Mouse (Mus musculus): ENCODE data around the gene Trip4. TPM values are rescaled to one million over a fixed set of nuclear protein-coding genes. Genes with fewer than 3 reads are reported as not detected.

Trip4 gene
- 16.4 and 18.9 TPM in 2 replicates for polyA plus RNA-seq (2012; ENCODE audit: insufficient read depth, insufficient read length, missing spikeins)

DNA sequence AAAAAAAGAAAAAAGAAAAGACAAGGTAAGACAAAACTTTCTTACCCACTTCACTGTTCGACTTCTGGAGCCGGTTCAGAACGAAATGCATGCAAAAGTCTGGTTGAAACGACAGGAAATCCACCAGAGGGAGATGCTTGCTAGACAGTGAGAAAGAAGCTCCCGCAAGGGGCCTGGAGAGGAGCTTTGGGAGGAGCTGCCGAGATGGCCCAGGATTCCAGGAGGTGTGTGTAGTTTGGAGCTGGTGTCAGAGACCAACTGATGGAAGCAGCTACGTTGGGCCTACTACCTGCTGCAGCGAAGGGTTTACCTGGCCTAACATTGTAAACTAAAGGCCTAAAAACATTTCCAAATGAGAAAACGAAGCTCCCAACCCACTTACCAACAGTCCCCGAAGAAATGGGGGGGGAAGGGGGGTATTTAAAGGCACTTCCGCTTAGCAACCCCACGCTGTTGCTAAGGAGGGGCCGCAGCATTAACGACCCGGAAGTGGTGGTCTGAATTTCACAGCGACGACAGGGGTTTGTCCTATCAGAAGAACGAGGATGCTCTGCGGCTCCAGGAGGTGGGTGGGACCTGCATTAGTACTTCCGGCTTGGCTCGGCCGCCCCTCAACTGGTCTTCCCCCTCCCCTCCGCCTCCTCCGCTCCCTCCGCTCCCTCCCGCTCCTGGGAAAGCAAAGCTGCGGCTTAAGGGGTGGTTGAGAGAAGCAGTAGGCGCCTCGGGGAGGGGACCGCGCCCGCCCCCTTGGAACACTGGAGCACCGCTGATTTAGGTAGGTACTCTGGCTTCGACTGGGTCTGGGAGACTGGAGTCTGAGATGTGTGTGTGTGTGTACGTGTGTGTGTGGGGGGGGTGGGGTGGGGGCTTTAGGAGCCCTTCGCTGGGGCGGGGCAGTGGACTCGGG is at the start of gene Trip4, which contains the start of gene Csnk1g1:
TSS of gene Trip4 (minus strand) at position 401 of the 907 bp plus-strand sequence.
TSS of gene Csnk1g1 (plus strand) at position 531 of the 907 bp plus-strand sequence.
- H3K4me1 ChIP-seq (ENCODE audit: control insufficient read depth, insufficient read depth, insufficient read length, low read length): no peaks in the 10 kb centered on the region
- peak within 1 kb of the TSS; percentile 49 for H3K27ac ChIP-seq (replicated peaks; ENCODE audit: low read depth, low read length)
- H3K4me3 ChIP-seq (ENCODE audit: insufficient read depth, low read depth, low read length): peak within 1 kb of the TSS; percentile 80

DNA sequence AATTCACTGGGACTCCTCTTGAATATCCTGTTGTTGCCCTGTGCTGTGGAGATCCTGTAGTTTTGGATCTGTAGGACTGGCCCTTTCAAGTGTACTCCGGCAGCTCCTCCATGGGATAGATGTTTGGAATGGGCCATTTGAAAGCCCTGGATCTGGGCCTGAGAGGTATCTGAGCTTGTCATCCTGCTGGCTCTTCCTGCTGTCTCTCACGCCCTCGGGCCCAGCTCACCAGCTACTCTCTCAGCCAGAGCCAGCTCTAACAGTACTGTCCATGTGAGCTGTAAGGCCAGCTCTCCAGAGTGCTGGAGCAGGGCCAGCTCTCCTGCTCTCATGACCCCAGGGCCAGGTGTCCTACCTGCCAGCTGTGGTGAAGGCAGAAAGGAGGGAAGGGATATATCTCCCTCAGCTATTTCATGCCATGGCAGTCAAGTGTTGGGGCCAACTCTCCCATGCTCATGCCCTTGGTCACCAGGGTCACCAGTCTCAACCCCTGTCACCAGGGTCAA is 42.5 kb upstream of the Trip4 start:
- Histone ChIP-seq H3K27ac (replicated peaks; ENCODE audit: low read depth, low read length) (no peak overlapping the region), H3K4me3 (ENCODE audit: insufficient read depth, low read depth, low read length) (no peak overlapping the region), H3K4me1 (ENCODE audit: control insufficient read depth, insufficient read depth, insufficient read length, low read length) (no peaks in the 10 kb centered on the region)

DNA sequence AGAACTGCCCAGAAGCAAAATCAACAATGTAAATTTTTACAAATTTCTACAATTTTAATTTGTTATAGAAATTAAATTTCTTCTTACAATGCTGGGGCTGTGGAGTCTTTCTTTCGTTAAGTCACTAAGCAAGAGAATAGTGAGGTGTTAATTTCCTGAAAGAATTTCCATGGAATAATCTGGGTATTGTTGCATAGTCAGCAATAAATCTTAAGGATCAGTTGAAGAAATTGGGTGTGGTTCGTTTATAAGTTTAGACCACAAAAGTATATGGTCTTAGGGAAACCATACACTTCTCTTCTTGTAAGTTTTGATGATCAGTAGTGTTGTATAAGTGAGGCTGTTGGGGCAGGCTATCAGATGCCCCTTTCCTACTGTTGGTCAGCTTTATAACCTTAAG is 29.0 kb upstream of the Trip4 start:
- Histone ChIP-seq H3K4me1 (ENCODE audit: control insufficient read depth, insufficient read depth, insufficient read length, low read length) (no peaks in the 10 kb centered on the region), H3K27ac (replicated peaks; ENCODE audit: low read depth, low read length) (no peak overlapping the region), H3K4me3 (ENCODE audit: insufficient read depth, low read depth, low read length) (no peak overlapping the region)

DNA sequence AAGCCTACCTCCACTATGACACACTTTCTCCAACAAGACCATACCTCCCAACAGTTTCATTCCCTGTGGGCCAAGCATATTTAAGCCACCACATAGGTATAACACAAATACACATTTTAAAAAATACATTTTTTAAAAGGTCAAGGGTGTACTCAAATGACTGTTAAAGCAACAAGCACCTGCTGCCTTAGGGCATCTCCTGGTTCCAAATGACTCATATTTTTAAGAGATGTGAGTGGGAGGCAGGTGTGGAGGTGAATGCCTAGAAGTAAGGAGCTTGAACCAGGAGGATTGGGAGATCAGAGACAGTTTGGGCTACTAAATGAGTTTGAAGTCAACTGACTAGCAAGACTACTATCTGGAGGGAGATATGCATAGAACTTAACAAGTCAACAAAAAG is 21.2 kb upstream of the Trip4 start:
- Histone ChIP-seq H3K4me3 (ENCODE audit: insufficient read depth, low read depth, low read length) (no peak overlapping the region), H3K27ac (replicated peaks; ENCODE audit: low read depth, low read length) (no peak overlapping the region), H3K4me1 (ENCODE audit: control insufficient read depth, insufficient read depth, insufficient read length, low read length) (no peaks in the 10 kb centered on the region; the same call in 1 of the 2 replicates)

DNA sequence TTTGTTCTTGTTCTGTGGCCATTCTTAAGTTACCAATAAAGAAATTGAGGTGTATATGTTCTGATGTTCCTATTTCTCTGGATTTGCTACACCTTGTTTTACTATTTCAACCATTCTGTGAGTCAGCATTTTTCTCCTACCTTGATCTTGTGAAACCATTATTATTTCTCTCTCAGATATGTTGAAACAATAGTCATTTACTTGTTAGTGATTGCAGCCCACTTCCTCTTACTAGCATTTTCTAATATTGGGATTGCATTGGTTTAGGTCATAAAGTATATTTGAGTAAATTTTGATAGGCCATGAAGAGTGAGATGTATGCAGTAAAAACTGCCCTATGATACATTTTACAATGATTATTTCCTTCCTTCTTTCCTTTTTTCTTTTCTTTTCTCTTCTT is 19.9 kb upstream of the Trip4 start:
- Histone ChIP-seq H3K27ac (replicated peaks; ENCODE audit: low read depth, low read length) (no peak overlapping the region), H3K4me3 (ENCODE audit: insufficient read depth, low read depth, low read length) (no peak overlapping the region), H3K4me1 (ENCODE audit: control insufficient read depth, insufficient read depth, insufficient read length, low read length) (no peaks in the 10 kb centered on the region; the same call in 1 of the 2 replicates)

DNA sequence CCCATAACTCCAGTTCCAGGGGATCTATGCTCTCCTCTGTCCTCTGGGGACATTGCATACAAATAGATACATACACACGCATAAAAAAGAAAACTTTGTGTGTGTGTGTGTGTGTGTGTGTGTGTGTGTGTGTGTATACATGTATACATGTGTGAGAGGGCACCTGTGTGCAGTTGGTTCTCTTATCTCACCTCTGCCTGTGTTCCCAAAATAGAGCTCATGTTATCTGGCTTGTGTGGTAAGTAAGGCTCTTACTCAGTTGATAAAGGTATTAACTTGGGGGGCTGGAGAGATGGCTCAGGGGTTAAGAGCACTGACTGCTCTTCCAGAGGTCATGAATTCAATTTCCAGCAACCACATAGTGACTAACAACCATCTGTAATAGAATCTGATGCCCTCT is 8.4 kb upstream of the Trip4 start:
- H3K4me1 ChIP-seq (ENCODE audit: control insufficient read depth, insufficient read depth, insufficient read length, low read length): no peaks in the 10 kb centered on the region
- H3K4me3 ChIP-seq (ENCODE audit: insufficient read depth, low read depth, low read length): no peak overlapping the region
- H3K27ac ChIP-seq (replicated peaks; ENCODE audit: low read depth, low read length): no peak overlapping the region

DNA sequence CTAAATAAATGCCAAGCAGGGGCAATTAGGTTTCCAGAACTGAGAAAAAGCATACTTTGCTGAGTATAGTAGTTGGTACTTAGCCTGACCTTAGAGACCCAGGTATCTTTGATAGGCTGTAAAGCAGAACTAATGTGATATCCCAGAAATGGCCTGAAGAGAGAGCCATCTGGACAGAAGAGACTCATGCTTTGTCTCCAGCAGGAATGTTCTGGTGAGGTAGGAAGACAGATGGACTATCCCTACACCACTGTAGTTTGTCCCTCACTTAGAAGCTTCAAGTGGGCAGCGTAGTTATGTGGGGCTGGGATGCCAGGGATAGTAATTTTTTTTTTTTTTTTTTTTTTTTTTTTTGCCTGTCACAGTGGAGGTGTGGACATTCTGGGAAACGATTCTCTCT is 5.4 kb upstream of the Trip4 start:
- Histone ChIP-seq H3K4me1 (ENCODE audit: control insufficient read depth, insufficient read depth, insufficient read length, low read length) (no peaks in the 10 kb centered on the region), H3K27ac (replicated peaks; ENCODE audit: low read depth, low read length) (no peak overlapping the region), H3K4me3 (ENCODE audit: insufficient read depth, low read depth, low read length) (no peak overlapping the region)

DNA sequence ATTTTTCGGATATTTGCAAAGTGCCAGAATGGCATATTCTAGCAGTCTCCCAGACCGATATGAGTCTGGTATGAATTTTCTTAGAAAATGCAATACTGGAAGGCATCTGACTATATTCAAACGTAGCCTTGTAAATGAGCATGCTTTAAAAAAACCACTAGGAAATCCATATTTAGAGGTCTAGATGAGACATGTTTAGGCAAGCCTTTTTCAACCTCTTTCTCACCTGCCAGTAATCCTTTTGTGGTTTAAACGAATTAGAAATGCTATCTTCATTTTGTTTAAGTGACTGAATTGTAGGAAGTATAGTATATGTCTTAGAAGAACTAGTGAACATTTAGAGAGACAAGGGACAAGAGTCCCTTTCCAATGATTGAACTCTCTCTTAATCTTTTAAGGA is 1.2 kb upstream of the Trip4 start:
- no peaks in the 10 kb centered on the region for H3K4me1 ChIP-seq (ENCODE audit: control insufficient read depth, insufficient read depth, insufficient read length, low read length)
- H3K27ac ChIP-seq (replicated peaks; ENCODE audit: low read depth, low read length): peak overlapping the region; percentile 49; the same call in 1 of the 2 replicates

DNA sequence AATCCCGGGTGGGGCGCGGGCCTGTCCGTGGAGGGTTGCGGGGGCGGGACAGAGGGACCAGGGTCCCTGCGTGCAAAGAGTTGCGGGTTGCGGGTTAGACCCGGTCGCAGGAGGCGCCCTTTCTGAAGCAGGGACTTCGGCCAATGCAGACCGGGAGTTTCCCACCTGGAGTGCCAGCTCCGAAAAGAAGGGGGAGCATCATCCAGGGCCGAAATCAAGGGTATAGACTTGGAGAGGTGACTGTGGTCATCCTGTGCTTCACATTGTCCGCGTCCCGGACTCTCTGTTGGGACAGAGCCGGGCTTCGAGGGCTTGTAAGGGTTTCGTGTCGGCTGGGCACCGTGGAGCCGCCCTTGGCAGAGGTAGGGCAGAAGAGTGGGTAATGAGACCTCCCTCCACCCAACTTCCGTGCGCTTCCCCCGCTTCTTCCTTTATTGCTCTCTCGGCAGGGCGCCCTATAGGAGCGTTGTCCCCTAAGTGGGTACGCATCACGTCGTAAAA is 757 bp upstream of the Trip4 start:
- Histone ChIP-seq H3K27ac (replicated peaks; ENCODE audit: low read depth, low read length) (peak overlapping the region; percentile 49; the same call in 1 of the 2 replicates), H3K4me1 (ENCODE audit: control insufficient read depth, insufficient read depth, insufficient read length, low read length) (no peaks in the 10 kb centered on the region), H3K4me3 (ENCODE audit: insufficient read depth, low read depth, low read length) (peak overlapping the region; percentile 80)

More for the DNA sequence above, 1.2 kb upstream of the Trip4 start:
- peak overlapping the region; percentile 80 for H3K4me3 ChIP-seq (ENCODE audit: insufficient read depth, low read depth, low read length)

DNA sequence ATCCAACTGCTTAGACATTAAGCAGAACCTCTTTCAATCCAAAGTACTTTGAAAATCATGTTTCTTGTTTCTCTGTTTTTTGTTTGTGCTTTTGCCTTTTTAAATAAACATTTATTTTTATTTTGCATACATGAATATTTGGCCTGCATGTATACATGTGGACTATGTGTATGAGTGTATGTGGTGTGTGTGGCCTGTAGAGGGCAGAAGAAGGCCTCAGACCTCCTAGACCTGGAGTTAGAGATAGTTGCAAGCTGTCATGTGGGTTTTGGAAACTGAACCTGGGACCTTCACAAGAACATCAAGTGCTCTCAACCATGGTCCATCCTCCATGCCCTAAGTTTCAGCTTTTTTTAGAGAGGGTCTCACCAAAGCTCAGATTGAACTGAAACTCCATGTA is 5.2 kb downstream of the Trip4 start:
- H3K27ac ChIP-seq (replicated peaks; ENCODE audit: low read depth, low read length): no peak overlapping the region
- H3K4me3 ChIP-seq (ENCODE audit: insufficient read depth, low read depth, low read length): no peak overlapping the region

DNA sequence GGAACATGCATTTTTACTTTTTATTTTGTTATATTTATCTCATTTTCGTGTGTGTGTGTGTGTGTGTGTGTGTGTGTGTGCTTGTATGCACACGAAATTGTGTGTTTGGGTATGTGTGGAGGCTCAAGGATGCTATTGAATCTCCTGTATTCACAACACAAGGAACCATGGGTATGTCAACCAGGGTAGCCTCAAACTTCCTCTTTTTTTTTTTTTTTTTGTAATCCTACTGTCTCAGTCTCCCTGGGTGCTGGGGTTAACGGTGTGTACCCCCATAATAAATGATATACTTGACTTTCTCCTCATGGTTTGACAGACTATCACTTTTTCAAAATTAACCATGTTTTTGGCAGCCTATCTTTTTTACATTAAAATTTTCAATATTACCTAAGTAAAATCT is 5.7 kb downstream of the Trip4 start:
- no peak overlapping the region for H3K4me3 ChIP-seq (ENCODE audit: insufficient read depth, low read depth, low read length)
- no peak overlapping the region for H3K27ac ChIP-seq (replicated peaks; ENCODE audit: low read depth, low read length)
- H3K4me1 ChIP-seq (ENCODE audit: control insufficient read depth, insufficient read depth, insufficient read length, low read length): no peaks in the 10 kb centered on the region

More for the DNA sequence above, 5.2 kb downstream of the Trip4 start:
- no peaks in the 10 kb centered on the region for H3K4me1 ChIP-seq (ENCODE audit: control insufficient read depth, insufficient read depth, insufficient read length, low read length)

DNA sequence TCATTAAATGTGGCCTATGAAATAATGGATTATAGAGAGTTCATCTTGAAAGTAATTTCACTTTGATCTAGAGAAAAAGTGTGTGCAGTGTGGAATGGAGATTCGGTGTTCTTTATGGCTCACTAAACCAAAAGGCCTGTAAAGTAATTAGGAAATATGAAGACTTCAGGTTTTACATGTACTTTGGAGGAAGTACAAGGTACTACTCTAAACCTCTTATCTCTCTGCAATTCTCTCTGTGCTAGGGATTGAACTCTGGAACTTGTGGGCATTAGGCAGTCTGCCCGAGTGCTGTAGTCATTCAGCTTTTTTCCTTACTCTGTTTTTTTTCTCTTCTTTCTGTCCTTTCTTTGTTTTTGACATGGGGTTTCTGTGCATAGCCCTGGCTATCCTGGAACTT is 11.6 kb downstream of the Trip4 start:
- Histone ChIP-seq H3K4me3 (ENCODE audit: insufficient read depth, low read depth, low read length) (no peak overlapping the region), H3K27ac (replicated peaks; ENCODE audit: low read depth, low read length) (no peak overlapping the region), H3K4me1 (ENCODE audit: control insufficient read depth, insufficient read depth, insufficient read length, low read length) (no peaks in the 10 kb centered on the region)

DNA sequence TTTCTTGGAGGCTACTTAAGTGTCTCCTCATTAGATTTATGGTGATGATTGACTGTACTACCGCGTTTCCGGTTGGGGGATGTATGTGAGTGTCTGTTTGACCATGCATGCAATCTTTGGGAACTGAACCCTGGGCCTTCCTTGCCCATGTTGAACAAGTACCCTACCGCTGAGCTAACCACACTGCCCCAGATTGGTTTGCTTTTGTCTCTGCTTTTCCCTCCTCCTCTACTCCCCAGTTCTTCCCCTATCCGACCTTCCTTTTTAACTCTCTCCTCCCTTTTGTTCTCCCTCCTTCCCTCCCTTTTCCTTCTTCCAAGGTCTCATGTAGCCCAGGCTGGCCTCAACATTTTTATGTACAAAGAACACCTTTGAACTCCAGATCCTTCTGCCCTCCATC is 17.5 kb downstream of the Trip4 start:
- Histone ChIP-seq H3K4me3 (ENCODE audit: insufficient read depth, low read depth, low read length) (no peak overlapping the region), H3K4me1 (ENCODE audit: control insufficient read depth, insufficient read depth, insufficient read length, low read length) (no peaks in the 10 kb centered on the region), H3K27ac (replicated peaks; ENCODE audit: low read depth, low read length) (no peak overlapping the region)

DNA sequence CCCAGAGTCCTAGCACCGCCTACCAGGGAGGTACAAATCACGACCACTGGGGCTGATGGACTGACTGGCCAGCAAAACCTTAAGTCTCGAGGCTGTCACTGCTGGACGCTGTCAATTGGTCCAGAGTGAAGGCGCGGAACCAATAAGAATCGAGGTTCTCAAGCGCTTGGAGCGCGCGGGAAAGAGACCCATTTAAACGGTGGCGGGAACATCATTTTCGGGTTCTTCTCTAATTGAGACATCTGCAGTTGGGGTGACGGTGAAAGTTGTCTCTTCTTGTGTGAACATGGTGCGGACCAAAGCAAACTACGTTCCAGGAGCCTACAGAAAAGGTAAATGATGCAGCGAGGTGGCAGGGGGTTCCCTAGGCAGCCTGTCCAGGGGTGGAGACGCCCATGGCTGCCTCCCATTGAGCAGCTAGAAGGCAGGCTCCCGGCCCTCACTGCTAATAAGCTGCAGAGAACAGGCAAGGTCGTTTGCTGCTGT is 18.4 kb downstream of the Trip4 start, which contains the start of gene Pclaf:
TSS of gene Pclaf (plus strand) at position 95 of the 486 bp plus-strand sequence.
- no peaks in the 10 kb centered on the region for H3K4me1 ChIP-seq (ENCODE audit: control insufficient read depth, insufficient read depth, insufficient read length, low read length)
- H3K27ac ChIP-seq (replicated peaks; ENCODE audit: low read depth, low read length): no peak within 1 kb of the TSS
- peak within 1 kb of the TSS; percentile 42 for H3K4me3 ChIP-seq (ENCODE audit: insufficient read depth, low read depth, low read length)

DNA sequence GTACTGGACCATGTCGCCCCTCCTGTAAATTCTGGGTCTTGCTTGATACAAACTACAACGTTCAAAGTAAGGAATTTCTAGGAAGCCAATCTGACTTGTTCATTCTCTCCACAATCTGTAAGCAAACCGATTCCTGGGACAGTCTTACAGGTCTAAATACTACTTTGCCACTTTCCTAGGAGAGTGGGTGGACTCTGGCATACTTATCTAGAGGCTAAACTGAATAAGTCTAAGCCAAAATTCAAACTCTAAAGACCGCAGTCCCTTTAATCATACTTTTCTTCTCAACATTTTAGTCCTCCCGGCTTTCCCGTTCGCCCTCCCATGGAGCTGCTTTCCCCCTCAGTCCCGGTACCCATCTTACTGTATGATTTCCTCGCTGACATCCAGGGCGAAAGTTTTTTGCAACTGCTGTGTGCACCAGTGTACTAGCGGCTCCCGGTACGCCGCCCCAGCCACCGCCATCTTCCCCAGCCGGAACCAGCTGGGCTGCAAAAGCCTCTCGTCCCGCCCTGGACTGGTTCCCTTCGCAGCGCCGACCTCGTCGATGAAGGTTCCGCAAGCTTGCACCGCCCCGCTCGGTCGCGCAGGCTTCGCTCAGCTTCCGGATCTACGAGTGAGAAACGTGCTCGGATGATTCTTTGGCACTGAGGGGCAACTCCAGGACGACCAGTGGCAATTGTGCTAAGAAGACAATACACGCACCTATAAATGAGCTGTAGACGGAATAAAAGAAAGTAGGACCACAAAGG is 23.9 kb downstream of the Trip4 start:
- Histone ChIP-seq H3K27ac (replicated peaks; ENCODE audit: low read depth, low read length) (peak overlapping the region; percentile 45), H3K4me3 (ENCODE audit: insufficient read depth, low read depth, low read length) (peak overlapping the region; percentile 66), H3K4me1 (ENCODE audit: control insufficient read depth, insufficient read depth, insufficient read length, low read length) (no peaks in the 10 kb centered on the region)

All from brown adipose tissue, adult 24 weeks (tissue).